Mouse (Mus musculus): ENCODE results near the gene Igtp.

GRCm38 (mm10) chr11:58250550-58250949 is 51.2 kb downstream of the Igtp start:
- TF ChIP-seq CTCF (conservative IDR thresholded peaks at IDR 0.05; ENCODE audit: insufficient read depth, insufficient read length, low read depth, low read length) (no peak), POLR2A (IDR thresholded peaks at IDR 0.05; ENCODE audit: low read depth, low read length) (no peak)
